Mouse (Mus musculus) heart, embryonic 13.5 days (tissue): ENCODE measurements around the gene Fmnl2. TPM values are rescaled to one million over a fixed set of nuclear protein-coding genes. Genes with fewer than 3 reads are reported as not detected.

Experiments
- ATAC-seq: fragments of 200-750 bp; cut with Nextera tagmentation; 2 replicates; pipeline ENCODE4 v1.8.0; 2017; ENCODE audit warnings: moderate TSS enrichment; ENCODE audit not compliant: insufficient number of reproducible peaks, low FRiP score, low TSS enrichment; ENCODE audit errors: extremely low read depth
- H3K27ac ChIP-seq: fragments of 300-500 bp; sonication (generic); replicated peaks from 2 replicates; pipeline ENCODE4 v1.5.1; 2015; ENCODE audit warnings: moderate library complexity, mild to moderate bottlenecking, inconsistent platforms
- H3K27me3 ChIP-seq: fragments of 300-500 bp; sonication (generic); replicated peaks from 2 replicates; pipeline ENCODE4 v1.6.1; 2015; ENCODE audit warnings: mild to moderate bottlenecking, inconsistent platforms
- H3K36me3 ChIP-seq: fragments of 300-500 bp; sonication (generic); 2 replicates; pipeline ENCODE4 v1.6.1; 2015; ENCODE audit warnings: mild to moderate bottlenecking, inconsistent platforms
- H3K4me1 ChIP-seq: fragments of 300-500 bp; sonication (generic); 2 replicates; pipeline ENCODE4 v1.6.1; 2015; ENCODE audit warnings: inconsistent platforms
- H3K4me2 ChIP-seq: fragments of 300-500 bp; sonication (generic); 2 replicates; pipeline ENCODE4 v1.6.1; 2015; ENCODE audit warnings: inconsistent platforms, mild to moderate bottlenecking, moderate library complexity
- H3K4me3 ChIP-seq: fragments of 300-500 bp; sonication (generic); 2 replicates; pipeline ENCODE4 v1.5.1; 2015; ENCODE audit warnings: moderate library complexity, mild to moderate bottlenecking, inconsistent platforms
- H3K9ac ChIP-seq: fragments of 300-500 bp; sonication (generic); 2 replicates; pipeline ENCODE4 v1.6.1; 2015; ENCODE audit warnings: inconsistent platforms, mild to moderate bottlenecking, moderate library complexity
- H3K9me3 ChIP-seq: fragments of 300-500 bp; sonication (generic); 2 replicates; pipeline ENCODE4 v1.6.1; 2016; ENCODE audit warnings: inconsistent platforms
- WGBS: fragments of 180-500 bp; shearing (Covaris S2); methylation state at CpG from one replicate; pipeline ENCODE4 v1.1.7; 2015; ENCODE audit warnings: mixed read lengths; 5-methylcytosine and 5-hydroxymethylcytosine counted together
- polyA plus RNA-seq: library from polyadenylated mRNA; unstranded; fragments of >200 nt; fragmentation: Nextera tagmentation; extraction: Ambion mirVana; gene quantifications from 2 replicates; pipeline ENCODE4 v1.2.1, GENCODE M21; 2015

Gene Fmnl2
- polyA plus RNA-seq, 1 experiment from 2014 or later = 1.2 TPM

DNA sequence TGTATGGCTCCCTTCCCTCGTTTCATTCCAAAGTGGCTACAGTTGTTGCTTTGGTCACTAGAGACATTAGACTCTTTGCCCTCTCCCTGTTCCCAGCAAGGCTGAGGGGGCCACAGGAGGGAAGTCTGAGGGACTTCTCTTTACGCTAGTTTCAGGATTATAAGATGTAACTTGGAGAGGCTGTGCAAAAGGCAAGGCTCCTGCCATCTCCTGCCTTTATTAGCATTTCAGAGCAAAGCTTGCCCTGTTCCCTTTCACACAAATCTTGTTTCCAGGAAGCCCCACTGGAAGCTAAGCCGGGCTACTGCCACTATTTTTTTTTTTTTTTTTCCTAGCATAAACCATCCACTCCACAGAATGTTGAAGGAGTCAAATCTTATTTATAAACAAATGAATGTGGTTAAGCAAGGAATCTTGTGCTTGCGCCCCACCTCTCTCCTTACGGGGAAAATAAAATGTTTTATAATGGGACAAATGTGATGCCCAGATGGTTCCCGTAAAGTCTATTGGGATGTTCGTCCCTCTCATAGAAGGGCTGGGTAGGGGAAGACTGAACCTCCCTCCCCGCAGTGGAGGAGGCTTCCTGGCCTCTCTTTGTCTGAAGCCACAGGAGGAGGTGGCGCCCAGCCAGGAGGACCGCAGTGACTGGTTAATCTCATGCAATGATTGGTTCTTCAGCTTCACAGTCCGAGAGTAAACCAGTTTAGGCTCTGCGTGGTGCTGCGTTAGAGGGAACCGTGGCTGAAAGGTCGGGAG is 101.1 kb downstream of the Fmnl2 start:
- Histone ChIP-seq H3K9me3 (no peaks in the 10 kb centered on the region), H3K4me3 (peak overlapping the region; percentile 27), H3K27ac (no peak overlapping the region), H3K36me3 (no peaks in the 10 kb centered on the region), H3K4me2 (peak overlapping the region; percentile 62), H3K9ac (peak overlapping the region; percentile 51), H3K4me1 (peaks cover 27% of the 10 kb centered on the region), H3K27me3 (no peaks in the 10 kb centered on the region)
- ATAC-seq = peak; percentile 27; the same call in 1 of the 2 replicates
- 7% methylated on average over 15 of the region's 15 CpGs for WGBS

DNA sequence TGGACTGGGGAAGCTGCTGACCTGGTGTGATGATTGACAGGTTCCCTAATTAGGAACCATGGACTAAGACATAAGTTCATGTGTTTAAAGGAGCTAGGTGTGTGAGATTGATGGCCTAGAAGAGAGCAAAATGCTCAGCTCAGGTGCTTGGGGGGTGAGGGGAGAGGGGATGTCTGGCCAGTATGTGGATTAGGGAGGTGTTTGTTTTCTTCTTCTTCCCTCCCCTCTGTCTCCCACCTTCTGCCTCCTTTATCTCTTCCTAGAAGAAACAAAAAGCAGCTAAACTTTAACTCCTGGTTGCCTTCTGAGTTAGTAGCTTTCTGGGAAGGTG is 101.6 kb downstream of the Fmnl2 start:
- Histone ChIP-seq H3K4me1 (peaks cover 27% of the 10 kb centered on the region), H3K9me3 (no peaks in the 10 kb centered on the region), H3K9ac (peak overlapping the region; percentile 51), H3K27ac (no peak overlapping the region), H3K36me3 (no peaks in the 10 kb centered on the region), H3K4me2 (peak overlapping the region; percentile 62), H3K4me3 (peak overlapping the region; percentile 27), H3K27me3 (no peaks in the 10 kb centered on the region)
- no peak for ATAC-seq

DNA sequence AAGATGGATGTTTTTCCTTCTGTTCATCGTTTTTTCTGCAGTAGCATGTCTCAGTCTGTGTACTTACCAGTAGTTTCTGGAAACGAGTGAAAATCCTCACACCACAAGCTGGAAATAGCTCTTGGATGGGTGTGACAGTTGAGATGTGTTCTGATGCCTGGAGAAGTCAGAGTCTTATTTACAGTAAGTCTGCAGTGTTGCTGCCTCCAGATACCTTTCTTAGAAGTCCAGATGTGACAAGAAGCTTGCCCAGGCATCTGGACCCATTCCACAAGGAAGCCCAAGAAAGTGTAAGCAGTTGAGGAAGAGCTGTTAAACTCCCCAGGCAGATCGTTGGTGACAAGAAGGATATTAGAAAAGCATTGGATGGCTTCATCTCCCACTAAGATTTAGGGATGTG is 102.3 kb downstream of the Fmnl2 start:
- Histone ChIP-seq H3K4me1 (peaks cover 27% of the 10 kb centered on the region), H3K27me3 (no peaks in the 10 kb centered on the region), H3K36me3 (no peaks in the 10 kb centered on the region), H3K9ac (no peak overlapping the region), H3K27ac (no peak overlapping the region), H3K9me3 (no peaks in the 10 kb centered on the region), H3K4me2 (no peak overlapping the region), H3K4me3 (no peak overlapping the region)
- 23% methylated on average over 3 of the region's 3 CpGs for WGBS
- ATAC-seq = no peak

DNA sequence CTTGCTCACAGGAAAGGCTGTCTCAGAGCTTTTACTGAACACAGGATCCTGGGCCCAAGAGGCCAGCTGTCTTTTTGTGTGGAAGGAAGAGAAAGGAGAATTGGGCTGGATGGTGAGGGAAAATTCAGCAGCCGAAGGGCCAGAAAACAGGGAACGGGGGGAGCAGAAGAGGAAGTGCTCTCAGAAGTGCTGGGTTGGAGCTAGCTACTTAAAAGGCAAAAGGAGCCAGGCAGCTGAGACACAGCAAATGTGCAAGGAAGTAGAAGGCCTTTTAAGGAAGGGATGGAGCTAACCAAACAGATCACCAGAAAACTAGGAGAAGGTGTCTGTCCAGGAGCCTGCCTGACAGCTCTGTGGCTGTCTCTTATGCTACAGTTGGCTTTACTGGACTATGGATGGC is 103.0 kb downstream of the Fmnl2 start:
- Histone ChIP-seq H3K9me3 (no peaks in the 10 kb centered on the region), H3K4me3 (no peak overlapping the region), H3K36me3 (no peaks in the 10 kb centered on the region), H3K9ac (no peak overlapping the region), H3K4me2 (no peak overlapping the region), H3K4me1 (peaks cover 27% of the 10 kb centered on the region), H3K27ac (no peak overlapping the region), H3K27me3 (no peaks in the 10 kb centered on the region)
- no peak for ATAC-seq
- 40% methylated on average over 2 of the region's 2 CpGs for WGBS

DNA sequence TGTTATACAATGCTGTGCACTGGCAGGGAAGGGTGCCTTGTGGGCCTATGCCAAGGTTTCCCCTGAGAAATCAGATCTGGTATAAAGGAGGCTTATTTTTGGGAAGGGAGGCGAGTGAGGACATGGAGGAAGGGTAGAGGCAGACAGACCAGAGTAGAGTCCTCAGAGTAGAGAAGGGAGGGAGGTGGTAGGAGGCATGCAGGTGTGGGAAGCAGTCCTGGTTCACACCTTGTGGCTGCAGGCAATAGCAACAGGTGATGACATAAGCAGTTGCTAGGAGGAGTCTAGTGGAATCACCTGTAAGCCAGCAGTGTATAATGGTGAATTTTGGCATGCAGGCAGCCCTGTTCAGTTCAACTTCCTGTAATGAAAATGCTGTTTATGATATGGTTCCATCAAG is 105.8 kb downstream of the Fmnl2 start:
- Histone ChIP-seq H3K36me3 (no peaks in the 10 kb centered on the region), H3K27me3 (no peaks in the 10 kb centered on the region), H3K27ac (no peak overlapping the region), H3K9me3 (no peaks in the 10 kb centered on the region), H3K9ac (no peak overlapping the region), H3K4me1 (peaks cover 23% of the 10 kb centered on the region), H3K4me3 (no peak overlapping the region), H3K4me2 (no peak overlapping the region)
- ATAC-seq = no peak
- 72% methylated on average over 1 of the region's 1 CpGs for WGBS

DNA sequence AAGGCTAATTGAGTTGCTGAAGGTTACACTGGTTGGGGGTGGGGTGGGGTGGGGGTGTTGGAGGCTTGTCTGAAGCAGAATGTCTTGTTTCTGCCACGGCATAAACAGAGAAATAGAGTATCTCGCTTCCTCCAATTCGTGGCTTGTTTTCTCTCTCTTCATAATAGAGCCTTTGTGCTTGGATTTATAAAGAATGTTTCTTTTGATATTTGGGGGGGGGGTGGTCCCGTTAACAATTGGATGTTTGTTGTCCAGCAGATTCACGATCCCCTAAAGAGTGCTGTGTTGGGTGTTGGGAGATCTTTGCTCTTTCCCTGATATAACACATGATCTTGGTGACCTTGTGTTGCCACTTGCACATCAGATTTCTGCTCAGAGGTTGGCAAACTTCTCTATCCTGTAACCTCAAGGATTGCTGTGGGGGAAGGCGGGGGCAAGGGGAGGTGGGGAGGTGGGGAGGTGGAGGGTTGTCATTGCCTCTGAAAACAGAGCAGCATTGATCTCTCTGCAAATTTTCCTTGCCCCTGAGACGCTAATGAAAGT is 106.8 kb downstream of the Fmnl2 start:
- WGBS = 52% methylated on average over 7 of the region's 7 CpGs
- H3K36me3 ChIP-seq = no peaks in the 10 kb centered on the region
- no peak overlapping the region for H3K4me2 ChIP-seq
- no peak overlapping the region for H3K27ac ChIP-seq
- H3K9me3 ChIP-seq = no peaks in the 10 kb centered on the region
- H3K4me3 ChIP-seq = no peak overlapping the region
- H3K4me1 ChIP-seq = peaks cover 17% of the 10 kb centered on the region
- no peak for ATAC-seq
- H3K27me3 ChIP-seq = no peaks in the 10 kb centered on the region
- H3K9ac ChIP-seq = no peak overlapping the region

DNA sequence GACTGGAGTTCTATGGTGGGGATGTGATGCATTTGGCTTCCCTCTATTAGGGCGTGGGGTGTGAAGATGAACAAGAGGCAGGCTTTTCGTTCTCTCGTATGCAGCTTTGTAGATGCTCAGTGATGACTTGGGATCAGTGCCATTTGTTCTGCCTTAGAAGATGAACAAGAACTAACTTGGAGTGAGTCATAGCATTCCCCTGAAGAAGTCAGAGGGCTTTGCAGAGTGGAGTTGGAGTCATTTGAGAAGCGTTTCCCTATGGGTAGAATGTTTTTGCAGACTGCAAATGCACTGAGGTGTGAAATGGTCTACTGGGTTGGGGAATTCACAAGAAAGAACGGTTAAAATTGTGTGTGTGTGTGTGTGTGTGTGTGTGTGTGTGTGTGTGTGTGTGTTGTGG is 108.6 kb downstream of the Fmnl2 start:
- 73% methylated on average over 5 of the region's 5 CpGs for WGBS
- H3K27ac ChIP-seq = no peak overlapping the region
- no peak for ATAC-seq
- H3K36me3 ChIP-seq = no peaks in the 10 kb centered on the region
- no peak overlapping the region for H3K4me2 ChIP-seq
- 0 out of 2 replicates have a peak, but pooled peaks cover 4% of the 10 kb centered on the region for H3K4me1 ChIP-seq
- no peak overlapping the region for H3K9ac ChIP-seq
- H3K4me3 ChIP-seq = no peak overlapping the region
- H3K27me3 ChIP-seq = no peaks in the 10 kb centered on the region
- H3K9me3 ChIP-seq = no peaks in the 10 kb centered on the region

DNA sequence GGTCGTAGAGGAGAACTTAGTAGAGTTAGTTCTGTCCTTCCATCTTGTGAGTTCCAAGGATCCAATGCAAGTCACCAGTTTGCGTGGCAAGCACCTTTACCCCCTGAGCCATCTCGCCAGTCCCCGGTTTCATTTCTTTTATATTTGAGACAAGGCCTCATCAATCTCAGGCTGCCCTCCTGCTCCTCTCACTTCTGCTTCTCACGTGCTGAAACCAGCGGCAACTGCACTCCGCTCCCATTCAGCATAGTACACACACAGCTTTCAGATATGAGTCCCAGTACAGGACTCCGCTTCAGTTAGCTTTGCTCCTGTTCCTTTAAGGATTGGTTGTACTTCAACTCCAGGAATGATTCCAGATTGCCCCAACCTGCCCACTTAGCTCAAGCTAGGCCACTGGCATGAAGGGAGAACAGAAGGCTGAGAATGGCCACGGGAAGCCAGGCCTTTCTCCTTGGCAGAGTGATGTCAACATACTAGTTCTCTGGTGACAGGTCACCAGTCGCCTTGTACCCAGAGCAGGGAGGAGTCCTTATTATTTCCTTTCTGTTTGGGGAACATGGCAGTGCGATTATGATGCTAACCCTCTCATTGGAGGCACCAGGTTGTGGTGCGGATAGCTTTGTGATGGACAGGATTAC is 109.3 kb downstream of the Fmnl2 start:
- Histone ChIP-seq H3K4me3 (no peak overlapping the region), H3K4me1 (0 out of 2 replicates have a peak, but pooled peaks cover 4% of the 10 kb centered on the region), H3K9ac (no peak overlapping the region), H3K4me2 (no peak overlapping the region), H3K36me3 (no peaks in the 10 kb centered on the region), H3K27me3 (no peaks in the 10 kb centered on the region), H3K9me3 (no peaks in the 10 kb centered on the region), H3K27ac (no peak overlapping the region)
- ATAC-seq = no peak
- WGBS = 83% methylated on average over 12 of the region's 12 CpGs

DNA sequence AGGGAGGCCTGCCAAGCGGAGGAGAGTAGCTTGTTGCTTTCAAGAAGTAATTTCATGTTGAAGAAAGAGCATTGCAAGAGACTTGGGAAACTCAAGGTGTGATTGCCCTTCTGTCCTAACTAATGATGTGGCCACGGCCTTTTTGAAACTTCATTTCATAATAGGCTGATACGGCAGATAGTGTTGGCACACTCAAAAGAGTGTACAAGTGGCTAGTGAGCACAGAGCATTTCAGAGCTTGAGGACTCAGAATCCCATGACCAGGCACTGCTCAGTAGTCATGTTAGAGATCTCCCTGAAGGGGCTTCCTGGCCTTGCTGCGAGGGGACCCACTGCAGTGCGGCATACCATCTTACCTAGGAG is 109.8 kb downstream of the Fmnl2 start:
- H3K4me1 ChIP-seq = 0 out of 2 replicates have a peak, but pooled peaks cover 4% of the 10 kb centered on the region
- H3K4me2 ChIP-seq = no peak overlapping the region
- ATAC-seq = no peak
- H3K9me3 ChIP-seq = no peaks in the 10 kb centered on the region
- H3K27ac ChIP-seq = no peak overlapping the region
- H3K36me3 ChIP-seq = no peaks in the 10 kb centered on the region
- H3K4me3 ChIP-seq = no peak overlapping the region
- 81% methylated on average over 5 of the region's 5 CpGs for WGBS
- no peak overlapping the region for H3K9ac ChIP-seq
- no peaks in the 10 kb centered on the region for H3K27me3 ChIP-seq

DNA sequence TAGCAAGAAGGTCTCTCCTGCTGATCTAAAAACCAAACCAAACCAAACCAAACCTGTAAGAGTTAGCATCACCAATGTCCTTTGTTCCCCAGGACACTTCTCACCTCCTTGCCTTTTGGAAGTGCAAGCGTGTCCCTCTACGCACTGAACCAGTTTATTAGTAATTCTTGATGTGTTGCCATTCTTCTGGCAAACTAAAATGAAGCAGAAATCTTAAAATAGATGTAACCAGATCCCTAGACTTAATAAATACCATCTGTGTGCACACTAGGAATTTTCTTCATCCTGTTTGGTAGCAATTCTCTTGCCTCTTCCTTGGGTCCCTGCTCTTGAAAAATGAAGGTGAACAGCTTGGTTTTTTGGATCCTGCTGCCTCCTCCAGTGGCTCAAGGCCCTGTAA is 111.2 kb downstream of the Fmnl2 start:
- Histone ChIP-seq H3K4me1 (0 out of 2 replicates have a peak, but pooled peaks cover 4% of the 10 kb centered on the region), H3K4me2 (no peak overlapping the region), H3K36me3 (no peaks in the 10 kb centered on the region), H3K27ac (no peak overlapping the region), H3K9ac (no peak overlapping the region), H3K4me3 (no peak overlapping the region), H3K9me3 (no peaks in the 10 kb centered on the region), H3K27me3 (no peaks in the 10 kb centered on the region)
- ATAC-seq = no peak
- WGBS = 92% methylated on average over 2 of the region's 2 CpGs

DNA sequence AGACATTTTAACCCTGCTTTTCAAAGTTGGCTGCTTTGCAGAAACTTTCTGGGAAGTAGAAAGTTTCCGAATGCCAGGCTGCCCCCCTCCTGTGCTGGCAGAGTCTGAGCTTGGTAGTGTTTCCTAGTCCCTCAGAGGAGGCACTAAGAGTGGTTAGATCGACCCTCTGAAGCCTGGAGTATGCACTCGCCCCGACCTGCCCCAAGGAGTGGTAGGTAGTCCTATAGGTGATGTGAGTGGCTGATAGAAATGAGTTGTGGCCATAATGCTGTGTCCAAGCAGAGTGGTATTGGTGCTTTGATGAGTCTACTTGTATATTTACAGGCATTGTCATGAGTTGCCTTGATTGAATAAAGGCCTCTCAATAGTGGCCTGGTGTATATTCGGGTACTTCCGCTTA is 116.4 kb downstream of the Fmnl2 start:
- Histone ChIP-seq H3K4me2 (no peak overlapping the region), H3K9ac (no peak overlapping the region), H3K4me3 (no peak overlapping the region), H3K4me1 (peaks cover 6% of the 10 kb centered on the region), H3K36me3 (no peaks in the 10 kb centered on the region), H3K27me3 (no peaks in the 10 kb centered on the region), H3K27ac (no peak overlapping the region), H3K9me3 (no peaks in the 10 kb centered on the region)
- ATAC-seq = no peak
- WGBS = 83% methylated on average over 6 of the region's 6 CpGs

DNA sequence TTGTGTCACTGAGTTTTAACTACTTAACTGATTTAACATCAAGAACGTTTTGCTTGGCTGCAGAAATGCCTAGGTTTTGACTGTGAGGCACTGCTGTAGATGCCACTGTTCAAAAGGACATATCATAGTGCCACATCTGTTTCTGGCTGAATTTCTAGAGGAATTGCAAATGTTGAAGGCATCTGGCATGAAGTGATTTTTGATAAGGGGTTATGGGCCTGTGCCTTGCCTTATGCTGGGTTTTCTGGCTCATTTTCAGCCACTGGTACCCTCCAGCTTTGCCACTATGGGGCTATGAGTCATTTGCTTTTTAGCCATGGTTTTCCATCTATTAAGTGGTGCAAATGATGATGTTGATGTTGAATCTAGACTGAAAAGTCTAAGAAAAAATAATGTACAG is 117.1 kb downstream of the Fmnl2 start:
- no peak overlapping the region for H3K9ac ChIP-seq
- no peaks in the 10 kb centered on the region for H3K36me3 ChIP-seq
- 58% methylated on average over 1 of the region's 1 CpGs for WGBS
- H3K27me3 ChIP-seq = no peaks in the 10 kb centered on the region
- no peaks in the 10 kb centered on the region for H3K9me3 ChIP-seq
- no peak for ATAC-seq
- H3K27ac ChIP-seq = no peak overlapping the region
- H3K4me3 ChIP-seq = no peak overlapping the region
- no peak overlapping the region for H3K4me2 ChIP-seq
- peaks cover 13% of the 10 kb centered on the region for H3K4me1 ChIP-seq
